Mouse (Mus musculus): ENCODE data around the gene Tent4b.

GRCm38 (mm10) chr8:88273051-88273430 lies 74.0 kb downstream of the Tent4b start:
- TF ChIP-seq EP300 (optimal IDR thresholded peaks at IDR 0.05) (no peak), CTCF (IDR thresholded peaks at IDR 0.05; ENCODE audit: low read depth) (no peak)

Data from stomach, postnatal 0 days (tissue).